Mouse (Mus musculus) heart, embryonic 10.5 days (tissue): ENCODE data around the gene Skap1. TPM values are rescaled to one million over a fixed set of nuclear protein-coding genes. Genes with fewer than 3 reads are reported as not detected.

Source experiments
- DNase-seq: peaks from one replicate; pipeline ENCODE4 v3.0.0-alpha.2; 2017; ENCODE audit warnings: low spot score
- H3K27ac ChIP-seq: fragments of 300-500 bp; sonication (generic); 2 replicates; pipeline ENCODE4 v1.5.1; 2016; ENCODE audit warnings: mild to moderate bottlenecking
- H3K27me3 ChIP-seq: fragments of 300-500 bp; sonication (generic); 2 replicates; pipeline ENCODE4 v1.6.1; 2016; ENCODE audit warnings: mild to moderate bottlenecking; ENCODE audit not compliant: poor library complexity, insufficient read depth, severe bottlenecking
- H3K36me3 ChIP-seq: fragments of 300-500 bp; sonication (generic); 2 replicates; pipeline ENCODE4 v1.6.1; 2016; ENCODE audit warnings: mild to moderate bottlenecking, moderate library complexity
- H3K4me1 ChIP-seq: fragments of 300-500 bp; sonication (generic); 2 replicates; pipeline ENCODE4 v1.6.1; 2016; ENCODE audit warnings: mild to moderate bottlenecking
- H3K4me3 ChIP-seq: fragments of 300-500 bp; sonication (generic); 2 replicates; pipeline ENCODE4 v1.5.1; 2016; ENCODE audit warnings: mild to moderate bottlenecking, moderate library complexity
- H3K9me3 ChIP-seq: fragments of 300-500 bp; sonication (generic); 2 replicates; pipeline ENCODE4 v1.6.1; 2016; ENCODE audit warnings: mild to moderate bottlenecking, moderate library complexity
- WGBS: fragments of 180-500 bp; shearing (Covaris S2); methylation state at CpG from one replicate; pipeline ENCODE4 v1.1.7; 2016; 5-methylcytosine and 5-hydroxymethylcytosine counted together
- polyA plus RNA-seq: library from polyadenylated mRNA; unstranded; fragments of >200 nt; fragmentation: Nextera tagmentation; extraction: Ambion mirVana; gene quantifications from 2 replicates; pipeline ENCODE4 v1.2.1, GENCODE M21; 2016

Gene Skap1
- polyA plus RNA-seq = 0.30 and 0.69 TPM in 2 replicates

DNA sequence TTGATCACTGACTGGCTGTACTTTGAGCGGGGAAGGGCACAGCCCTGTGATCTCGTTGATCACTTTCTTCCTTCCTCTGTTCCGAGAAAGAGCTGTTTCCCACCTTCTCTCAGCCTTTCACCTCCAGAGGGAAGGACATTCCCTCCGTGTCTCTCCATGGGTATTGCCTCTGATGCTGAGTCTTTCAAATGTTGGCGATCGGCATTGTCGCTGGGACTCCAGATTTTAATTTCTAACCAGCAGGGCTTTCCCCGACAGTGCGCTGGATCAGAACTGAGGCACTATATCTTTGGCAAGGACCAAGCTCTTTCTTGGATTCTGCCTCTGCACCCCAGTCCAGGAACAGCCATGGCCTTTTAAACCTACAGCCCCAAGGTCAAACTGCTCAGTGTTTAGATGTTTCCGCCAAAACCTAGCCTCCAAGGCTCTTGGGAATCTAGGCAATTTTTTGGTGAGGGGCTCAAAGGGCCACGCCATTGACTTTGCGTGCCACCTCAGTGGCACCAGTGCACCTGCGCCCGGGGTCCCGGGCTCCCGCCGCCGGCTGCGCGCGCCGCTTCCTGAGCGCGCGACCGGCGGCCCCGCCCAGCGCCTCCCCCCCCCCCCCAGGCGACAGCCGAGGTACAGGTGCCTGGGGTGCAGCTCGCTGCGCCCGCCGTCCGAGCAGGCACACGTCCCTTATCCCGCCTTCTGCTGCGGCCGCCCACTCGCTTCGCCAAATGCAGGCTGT, at the start of gene Skap1:
Gene Skap1 (plus strand): TSS at position 608 of the 730 bp plus-strand sequence.
- peak within 1 kb of the TSS; percentile 62 for H3K4me3 ChIP-seq
- no peak for DNase-seq
- peak within 1 kb of the TSS; percentile 56 for H3K27ac ChIP-seq
- peaks cover 49% of the 10 kb centered on the region for H3K27me3 ChIP-seq
- peaks cover 39% of the 10 kb centered on the region for H3K4me1 ChIP-seq
- 7% methylated on average over 41 of the region's 42 CpGs for whole genome bisulfite sequencing
- no peaks in the 10 kb centered on the region for H3K9me3 ChIP-seq
- no peaks in the 10 kb centered on the region for H3K36me3 ChIP-seq

DNA sequence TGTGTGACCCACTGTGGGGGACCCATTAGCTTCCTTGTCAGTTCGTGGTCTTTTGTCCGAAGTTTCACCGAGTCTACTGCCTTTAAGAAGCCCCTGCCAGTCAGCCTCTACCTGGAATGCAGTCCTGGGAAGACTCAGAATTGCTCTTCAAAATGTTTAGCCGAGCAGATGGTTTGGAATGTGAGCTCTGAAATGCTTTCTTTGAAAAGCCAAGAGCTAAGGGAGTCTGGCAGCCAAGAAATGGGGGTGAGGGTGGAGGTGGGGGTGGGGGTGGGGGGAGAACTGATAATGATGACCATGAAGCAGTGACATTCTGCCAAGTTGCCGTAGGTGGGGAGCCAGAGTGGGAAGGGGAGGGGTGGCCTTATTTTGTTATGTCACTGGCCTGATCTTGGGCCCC, 43.3 kb upstream of the Skap1 start:
- Histone ChIP-seq H3K4me3 (no peak overlapping the region), H3K4me1 (peaks cover 15% of the 10 kb centered on the region), H3K9me3 (no peaks in the 10 kb centered on the region), H3K27ac (peak overlapping the region; percentile 36), H3K36me3 (no peaks in the 10 kb centered on the region), H3K27me3 (peaks cover 42% of the 10 kb centered on the region)
- 27% methylated on average over 5 of the region's 5 CpGs for WGBS
- DNase-seq = no peak

DNA sequence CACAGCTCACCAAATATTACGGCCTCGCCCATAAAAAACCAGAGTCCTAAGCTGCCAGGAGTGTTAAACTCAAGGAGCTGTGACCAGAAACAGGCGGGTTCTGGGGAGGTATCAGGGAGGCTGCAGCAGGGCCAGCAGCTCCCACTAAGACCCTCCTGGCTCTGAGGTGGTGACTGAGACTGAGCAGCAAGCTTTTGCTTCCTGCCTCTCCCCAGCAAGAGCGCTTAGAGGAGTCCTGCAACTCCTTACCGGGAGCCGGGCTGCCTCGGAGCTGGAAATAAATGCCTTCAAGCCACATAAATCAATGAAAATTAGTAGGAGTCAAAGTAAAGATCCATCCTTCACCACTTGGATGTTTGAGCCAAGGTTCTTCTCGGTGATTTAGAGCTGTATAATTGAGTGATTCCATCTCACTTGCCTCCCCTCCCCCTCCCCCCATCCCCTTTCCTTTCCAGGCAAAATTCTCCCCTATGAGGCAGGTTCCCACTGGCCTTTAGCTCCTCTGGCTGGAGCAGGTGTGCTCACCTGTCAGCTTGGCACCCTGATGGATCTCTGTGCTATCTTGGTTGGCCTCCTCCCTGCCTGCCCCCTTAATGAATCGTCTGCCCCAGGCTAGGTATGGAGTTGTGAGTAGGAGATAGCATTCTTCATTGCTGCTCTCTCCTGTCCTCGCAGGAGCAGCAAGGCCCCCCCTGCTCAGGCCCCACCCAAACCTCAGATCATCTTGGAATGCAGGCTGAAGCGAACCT, 42.7 kb upstream of the Skap1 start:
- no peak for DNase-seq
- H3K4me3 ChIP-seq = no peak overlapping the region
- no peaks in the 10 kb centered on the region for H3K9me3 ChIP-seq
- WGBS = 17% methylated on average over 11 of the region's 11 CpGs
- H3K27me3 ChIP-seq = peaks cover 36% of the 10 kb centered on the region
- no peak overlapping the region; the same call in 1 of the 2 replicates for H3K27ac ChIP-seq
- H3K36me3 ChIP-seq = no peaks in the 10 kb centered on the region
- peaks cover 15% of the 10 kb centered on the region for H3K4me1 ChIP-seq

DNA sequence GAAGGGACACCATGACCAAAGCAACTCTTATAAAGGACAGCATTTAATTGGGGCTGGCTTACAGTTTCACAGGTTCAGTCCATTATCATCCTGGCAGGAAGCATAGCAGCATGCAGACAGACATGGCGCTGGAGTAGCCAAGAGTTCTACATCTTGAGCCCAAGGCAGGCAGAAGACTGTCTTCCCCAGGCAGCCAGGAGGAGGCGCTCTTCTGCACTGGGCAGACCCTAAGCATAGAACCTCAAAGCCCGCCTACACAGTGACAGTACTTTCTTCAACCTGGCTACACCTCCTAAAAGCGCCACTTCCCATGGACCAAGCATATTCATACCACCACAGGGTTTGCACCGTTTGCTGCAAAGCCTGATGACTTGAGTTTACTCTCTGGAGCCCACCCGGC, 39.2 kb upstream of the Skap1 start:
- no peak for DNase-seq
- peaks cover 18% of the 10 kb centered on the region for H3K4me1 ChIP-seq
- 84% methylated on average over 6 of the region's 6 CpGs for WGBS
- H3K4me3 ChIP-seq = no peak overlapping the region
- no peak overlapping the region for H3K27ac ChIP-seq
- peaks cover 49% of the 10 kb centered on the region for H3K27me3 ChIP-seq
- H3K9me3 ChIP-seq = no peaks in the 10 kb centered on the region
- H3K36me3 ChIP-seq = no peaks in the 10 kb centered on the region

DNA sequence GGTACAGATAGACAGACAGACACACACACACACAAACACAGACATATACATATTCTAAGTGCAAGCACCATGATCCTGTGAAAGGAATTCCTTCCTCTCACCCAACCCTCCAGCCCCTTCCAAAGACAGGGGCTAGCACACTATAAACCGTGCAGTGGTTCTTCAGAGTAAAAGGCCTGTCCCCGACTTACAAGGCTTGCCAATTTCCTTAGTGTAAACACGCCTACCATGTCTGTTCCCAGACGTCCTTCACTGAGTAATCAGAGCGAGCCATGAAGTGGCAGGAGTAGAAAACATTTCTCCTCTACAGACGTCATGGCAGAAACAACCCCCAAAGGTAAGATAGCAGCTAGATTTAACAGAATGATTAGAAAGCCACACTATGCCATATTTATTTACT, 38.2 kb upstream of the Skap1 start:
- 59% methylated on average over 6 of the region's 6 CpGs for WGBS
- H3K36me3 ChIP-seq = no peaks in the 10 kb centered on the region
- H3K4me1 ChIP-seq = peaks cover 11% of the 10 kb centered on the region
- H3K9me3 ChIP-seq = no peaks in the 10 kb centered on the region
- peaks cover 42% of the 10 kb centered on the region for H3K27me3 ChIP-seq
- no peak overlapping the region for H3K4me3 ChIP-seq
- no peak overlapping the region for H3K27ac ChIP-seq
- no peak for DNase-seq

DNA sequence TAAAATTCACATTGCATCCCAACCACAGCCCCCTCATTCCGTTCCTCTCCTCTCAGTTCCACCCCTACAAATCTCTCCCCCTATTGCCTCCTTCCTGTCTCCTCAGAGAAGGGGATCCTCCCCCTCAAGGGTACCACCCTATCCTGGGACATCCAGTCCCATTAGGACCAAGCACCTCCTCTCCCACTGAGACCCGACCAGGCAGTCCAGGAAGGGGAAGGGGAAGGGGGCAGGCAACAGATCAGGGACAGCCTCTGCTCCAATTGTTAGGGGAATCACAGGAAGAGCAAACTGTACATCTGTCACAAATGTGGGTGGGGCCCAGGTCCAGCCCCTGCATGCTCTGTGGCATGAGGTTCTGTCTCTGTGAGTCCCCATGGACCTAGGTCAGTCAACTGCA, 37.6 kb upstream of the Skap1 start:
- H3K9me3 ChIP-seq = no peaks in the 10 kb centered on the region
- no peaks in the 10 kb centered on the region for H3K36me3 ChIP-seq
- peaks cover 37% of the 10 kb centered on the region for H3K27me3 ChIP-seq
- DNase-seq = no peak
- no peak overlapping the region for H3K27ac ChIP-seq
- WGBS = 48% methylated on average over 2 of the region's 2 CpGs
- H3K4me3 ChIP-seq = no peak overlapping the region
- H3K4me1 ChIP-seq = peaks cover 5% of the 10 kb centered on the region

DNA sequence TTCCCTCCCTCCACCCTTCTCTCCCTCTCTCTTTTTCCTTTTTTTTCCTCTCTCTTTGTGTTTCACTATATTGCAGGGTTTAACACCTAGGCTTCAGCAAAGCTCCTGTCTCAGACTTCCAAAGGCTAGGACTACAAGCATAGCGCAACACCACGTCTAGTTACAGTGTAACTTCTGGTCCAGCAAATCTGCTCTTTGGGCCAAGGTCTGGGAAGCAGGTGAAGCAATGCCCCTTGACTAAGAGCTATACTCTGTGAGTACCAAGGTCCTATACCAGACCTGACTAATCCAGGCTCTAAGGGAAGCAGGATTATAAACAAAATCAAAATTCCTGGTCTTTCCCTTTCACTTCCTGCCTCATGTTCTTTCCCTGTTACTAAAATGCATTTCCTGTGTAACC, 35.3 kb upstream of the Skap1 start:
- Histone ChIP-seq H3K27ac (no peak overlapping the region), H3K4me3 (no peak overlapping the region), H3K36me3 (no peaks in the 10 kb centered on the region), H3K9me3 (no peaks in the 10 kb centered on the region), H3K4me1 (0 out of 2 replicates have a peak, but pooled peaks cover 2% of the 10 kb centered on the region), H3K27me3 (peaks cover 45% of the 10 kb centered on the region)
- 86% methylated on average over 2 of the region's 2 CpGs for WGBS
- DNase-seq = no peak

DNA sequence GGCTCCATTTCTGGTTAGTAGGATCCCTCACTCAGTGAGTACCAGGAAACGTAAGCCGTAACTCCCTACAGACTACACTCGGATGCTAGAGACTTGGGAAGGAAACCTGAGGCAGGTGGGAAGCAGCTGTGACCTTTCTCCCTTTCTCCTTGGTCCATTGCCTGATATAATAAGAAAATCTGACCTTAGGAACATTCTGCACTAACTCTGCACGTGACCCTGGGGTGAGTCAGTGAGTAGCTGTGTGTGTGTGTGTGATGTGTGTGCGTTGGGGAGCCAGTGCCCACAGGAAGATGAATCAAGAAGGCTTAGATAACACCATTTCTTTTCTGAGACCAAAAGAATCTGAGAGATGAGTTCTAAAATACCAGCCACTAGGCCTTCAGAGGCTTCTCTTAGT, 34.5 kb upstream of the Skap1 start:
- H3K9me3 ChIP-seq = no peaks in the 10 kb centered on the region
- H3K27me3 ChIP-seq = peaks cover 45% of the 10 kb centered on the region
- H3K27ac ChIP-seq = no peak overlapping the region
- H3K36me3 ChIP-seq = no peaks in the 10 kb centered on the region
- no peak for DNase-seq
- no peak overlapping the region for H3K4me3 ChIP-seq
- 0 out of 2 replicates have a peak, but pooled peaks cover 2% of the 10 kb centered on the region for H3K4me1 ChIP-seq
- 64% methylated on average over 5 of the region's 5 CpGs for WGBS

DNA sequence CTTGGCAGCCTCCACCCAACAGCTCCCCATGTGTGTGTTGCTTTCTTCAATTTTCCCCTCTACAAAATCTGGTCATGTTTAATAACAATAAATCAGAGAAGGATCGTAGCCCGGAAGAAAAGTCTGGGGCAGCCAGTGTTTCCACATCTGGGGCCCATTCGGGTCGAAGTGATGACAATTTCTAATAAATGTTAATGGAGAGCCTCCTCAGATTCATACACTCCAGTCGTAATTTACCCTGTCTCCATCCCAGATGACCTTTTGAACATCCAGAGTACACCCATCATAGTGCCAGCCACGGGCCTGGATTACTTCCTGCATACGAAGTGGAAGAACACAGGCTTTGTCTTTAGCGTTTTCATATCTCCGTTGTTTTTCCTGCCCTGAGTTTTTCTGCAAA, 32.5 kb upstream of the Skap1 start:
- Histone ChIP-seq H3K36me3 (no peaks in the 10 kb centered on the region), H3K27ac (no peak overlapping the region), H3K4me1 (0 out of 2 replicates have a peak, but pooled peaks cover under 1% of the 10 kb centered on the region), H3K27me3 (peaks cover 44% of the 10 kb centered on the region), H3K4me3 (no peak overlapping the region), H3K9me3 (no peaks in the 10 kb centered on the region)
- WGBS = 67% methylated on average over 9 of the region's 9 CpGs
- no peak for DNase-seq

DNA sequence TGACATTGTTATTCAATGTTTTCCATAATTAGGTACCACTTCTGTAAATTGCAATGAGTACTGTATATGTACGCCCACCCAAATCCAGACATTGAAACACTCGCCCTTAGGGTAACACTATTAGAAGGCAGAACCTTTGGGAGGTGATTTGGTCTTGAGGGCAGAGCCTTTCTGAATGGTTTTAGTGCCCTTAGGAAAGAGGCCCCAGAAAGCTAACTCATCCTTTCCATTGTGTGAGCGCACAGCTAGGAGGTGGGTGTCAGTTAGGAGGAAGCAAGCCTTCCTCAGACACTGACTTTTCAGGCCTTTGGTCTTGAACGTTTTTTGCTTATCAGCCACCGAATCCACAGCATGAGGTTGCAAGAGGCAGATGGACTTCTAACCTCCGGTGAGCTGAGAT, 29.5 kb upstream of the Skap1 start:
- no peak for DNase-seq
- Histone ChIP-seq H3K36me3 (no peaks in the 10 kb centered on the region), H3K4me3 (no peak overlapping the region), H3K27me3 (peaks cover 45% of the 10 kb centered on the region), H3K27ac (no peak overlapping the region), H3K4me1 (no peaks in the 10 kb centered on the region), H3K9me3 (no peaks in the 10 kb centered on the region)
- WGBS = 54% methylated on average over 6 of the region's 6 CpGs

DNA sequence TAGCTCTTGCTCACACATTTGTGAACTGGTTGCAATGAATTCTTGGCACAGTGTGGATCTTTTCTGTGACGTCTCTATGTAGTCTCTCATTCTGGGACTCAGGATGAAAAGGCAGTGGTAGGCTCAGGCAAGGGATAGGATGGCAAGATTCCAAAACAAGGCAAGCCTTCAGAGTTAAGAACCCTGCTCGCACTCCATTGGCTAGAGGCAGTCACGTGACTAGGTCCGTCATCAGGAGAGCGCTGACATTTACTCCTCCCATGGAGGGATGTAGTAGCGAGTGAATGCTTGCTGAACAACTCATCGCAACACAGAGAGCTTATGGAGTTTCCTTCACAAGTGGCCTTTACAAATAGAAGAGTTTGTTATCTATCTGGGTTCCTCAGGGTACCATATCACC, 27.9 kb upstream of the Skap1 start:
- WGBS = 55% methylated on average over 7 of the region's 7 CpGs
- Histone ChIP-seq H3K4me3 (no peak overlapping the region), H3K9me3 (no peaks in the 10 kb centered on the region), H3K4me1 (no peaks in the 10 kb centered on the region), H3K36me3 (no peaks in the 10 kb centered on the region), H3K27me3 (peaks cover 44% of the 10 kb centered on the region), H3K27ac (no peak overlapping the region)
- DNase-seq = no peak

DNA sequence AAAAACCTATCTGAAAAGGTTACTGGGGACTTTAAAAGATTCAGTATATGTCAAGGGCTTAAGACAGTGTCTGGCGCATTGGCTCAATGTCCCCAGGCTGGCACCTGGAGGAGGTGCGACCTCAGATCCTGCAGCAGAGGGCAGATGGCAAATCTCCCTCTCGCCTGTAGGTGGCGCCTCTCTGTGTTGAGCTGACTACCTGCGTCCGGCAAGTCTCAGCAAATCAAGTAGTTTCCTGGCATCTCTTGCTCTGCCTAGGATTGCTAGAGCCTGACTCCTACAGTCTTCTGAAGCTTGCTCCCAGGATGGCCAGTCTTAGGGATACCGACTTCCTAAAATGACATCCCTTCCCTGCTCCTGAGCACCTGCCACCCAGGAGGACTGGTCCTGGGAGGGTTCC, 25.6 kb upstream of the Skap1 start:
- no peaks in the 10 kb centered on the region for H3K4me1 ChIP-seq
- H3K4me3 ChIP-seq = no peak overlapping the region
- 3% methylated on average over 7 of the region's 7 CpGs for WGBS
- peaks cover 40% of the 10 kb centered on the region for H3K27me3 ChIP-seq
- no peak overlapping the region for H3K27ac ChIP-seq
- H3K36me3 ChIP-seq = no peaks in the 10 kb centered on the region
- no peaks in the 10 kb centered on the region for H3K9me3 ChIP-seq
- no peak for DNase-seq

DNA sequence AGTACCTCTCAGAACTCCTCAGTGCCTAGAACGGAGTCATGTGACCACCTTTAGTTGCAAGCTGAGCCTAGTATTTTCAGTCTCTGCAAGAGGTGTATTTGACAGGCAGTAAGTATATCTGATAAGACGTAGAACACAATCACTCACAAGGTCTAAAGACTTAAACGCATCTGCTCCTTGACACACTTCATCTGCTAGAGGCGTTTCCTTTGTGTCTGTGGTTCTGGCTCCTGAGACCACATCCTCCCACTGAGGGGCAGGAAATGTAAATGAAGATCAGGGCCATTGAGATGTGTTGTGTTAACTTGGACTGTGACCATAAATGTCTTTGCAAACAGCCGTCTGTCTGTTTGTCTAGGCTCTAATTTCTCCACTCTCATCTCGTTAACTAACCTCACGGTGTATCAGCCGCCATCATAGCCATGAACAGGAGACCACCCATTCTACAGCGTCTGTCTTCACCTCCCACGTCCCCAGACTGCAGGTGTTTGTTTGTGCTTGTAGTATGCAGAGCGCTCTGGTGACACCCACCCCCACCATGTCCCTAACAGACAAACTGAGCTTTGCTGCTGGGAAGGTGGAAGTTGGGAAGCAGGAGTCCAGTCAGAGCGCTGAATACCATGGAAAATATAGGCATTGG, 22.7 kb upstream of the Skap1 start:
- 61% methylated on average over 12 of the region's 12 CpGs for WGBS
- no peak for DNase-seq
- no peaks in the 10 kb centered on the region for H3K36me3 ChIP-seq
- H3K4me3 ChIP-seq = no peak overlapping the region
- H3K27ac ChIP-seq = no peak overlapping the region
- H3K4me1 ChIP-seq = no peaks in the 10 kb centered on the region
- H3K27me3 ChIP-seq = peaks cover 34% of the 10 kb centered on the region
- no peaks in the 10 kb centered on the region for H3K9me3 ChIP-seq
